Mouse (Mus musculus) embryonic facial prominence, embryonic 10.5 days (tissue): ENCODE measurements around the gene Rnf220. TPM values are rescaled to one million over a fixed set of nuclear protein-coding genes. Genes with fewer than 3 reads are reported as not detected.

Experiments used
- DNase-seq: peaks from one replicate; pipeline ENCODE4 v3.0.0-alpha.2; 2017; ENCODE audit warnings: low spot score
- H3K27ac ChIP-seq: fragments of 300-500 bp; sonication (generic); replicated peaks from 2 replicates; pipeline ENCODE4 v1.5.1; 2016; ENCODE audit warnings: mild to moderate bottlenecking
- H3K27me3 ChIP-seq: fragments of 300-500 bp; sonication (generic); replicated peaks from 2 replicates; pipeline ENCODE4 v1.6.1; 2016; ENCODE audit warnings: low read depth, mild to moderate bottlenecking; ENCODE audit not compliant: poor library complexity, severe bottlenecking
- H3K36me3 ChIP-seq: fragments of 300-500 bp; sonication (generic); replicated peaks from 2 replicates; pipeline ENCODE4 v1.6.1; 2016; ENCODE audit warnings: mild to moderate bottlenecking, moderate library complexity
- H3K4me1 ChIP-seq: fragments of 300-500 bp; sonication (generic); 2 replicates; pipeline ENCODE4 v1.6.1; 2016
- H3K4me3 ChIP-seq: fragments of 300-500 bp; sonication (generic); 2 replicates; pipeline ENCODE4 v1.5.1; 2016; ENCODE audit warnings: mild to moderate bottlenecking, moderate library complexity
- H3K9me3 ChIP-seq: fragments of 300-500 bp; sonication (generic); 2 replicates; pipeline ENCODE4 v1.6.1; 2016; ENCODE audit warnings: mild to moderate bottlenecking
- WGBS: fragments of 180-500 bp; shearing (Covaris S2); methylation state at CpG from one replicate; pipeline ENCODE4 v1.1.7; 2016; 5-methylcytosine and 5-hydroxymethylcytosine counted together
- polyA plus RNA-seq: library from polyadenylated mRNA; unstranded; fragments of >200 nt; fragmentation: Nextera tagmentation; extraction: Ambion mirVana; gene quantifications from 2 replicates; pipeline ENCODE4 v1.2.1, GENCODE M21; 2016

Rnf220 gene
- polyA plus RNA-seq, 1 experiment from 2014 or later: 94.8 TPM

- 65% methylated on average over 16 of the region's 16 CpGs for WGBS
- Histone ChIP-seq H3K4me1 (peaks cover 71% of the 10 kb centered on the region), H3K27ac (no peak overlapping the region; the same call in 1 of the 2 replicates), H3K36me3 (no peaks in the 10 kb centered on the region), H3K27me3 (peaks cover 97% of the 10 kb centered on the region), H3K9me3 (no peaks in the 10 kb centered on the region), H3K4me3 (no peak overlapping the region)
- no peak for DNase-seq
Observed at GRCm38 (mm10) chr4:117314849-117315500, 181.9 kb downstream of the Rnf220 start.

- peaks cover 78% of the 10 kb centered on the region for H3K27me3 ChIP-seq
Observed at GRCm38 (mm10) chr4:117313085-117313424, 183.8 kb downstream of the Rnf220 start.

GRCm38 (mm10) chr4:117312416-117313084, 184.3 kb downstream of the Rnf220 start:
- peak overlapping the region; percentile 0; the same call in 1 of the 2 replicates for H3K27ac ChIP-seq
- H3K27me3 ChIP-seq: peaks cover 76% of the 10 kb centered on the region
- peaks cover 60% of the 10 kb centered on the region for H3K4me1 ChIP-seq

More at GRCm38 (mm10) chr4:117313085-117313424, 183.8 kb downstream of the Rnf220 start:
- Histone ChIP-seq H3K4me1 (peaks cover 63% of the 10 kb centered on the region), H3K9me3 (no peaks in the 10 kb centered on the region), H3K36me3 (no peaks in the 10 kb centered on the region), H3K4me3 (peak overlapping the region; percentile 30), H3K27ac (peak overlapping the region; percentile 0; the same call in 1 of the 2 replicates)
- WGBS: 2% methylated on average over 4 of the region's 4 CpGs
- DNase-seq: peak; percentile 65

GRCm38 (mm10) chr4:117311891-117312290, 185.0 kb downstream of the Rnf220 start:
- Histone ChIP-seq H3K36me3 (no peaks in the 10 kb centered on the region), H3K9me3 (no peaks in the 10 kb centered on the region), H3K4me3 (no peak overlapping the region), H3K27ac (no peak overlapping the region), H3K27me3 (peaks cover 76% of the 10 kb centered on the region), H3K4me1 (peaks cover 60% of the 10 kb centered on the region)
- DNase-seq: no peak
- WGBS: 58% methylated on average over 5 of the region's 5 CpGs

More at GRCm38 (mm10) chr4:117312416-117313084, 184.3 kb downstream of the Rnf220 start:
- peak; percentile 30 for DNase-seq
- H3K9me3 ChIP-seq: no peaks in the 10 kb centered on the region
- WGBS: 3% methylated on average over 26 of the region's 26 CpGs
- H3K36me3 ChIP-seq: no peaks in the 10 kb centered on the region
- peak overlapping the region; percentile 30 for H3K4me3 ChIP-seq

GRCm38 (mm10) chr4:117309427-117309826, 187.4 kb downstream of the Rnf220 start:
- Histone ChIP-seq H3K4me3 (no peak overlapping the region), H3K4me1 (peaks cover 53% of the 10 kb centered on the region), H3K9me3 (no peaks in the 10 kb centered on the region), H3K27me3 (peaks cover 76% of the 10 kb centered on the region), H3K36me3 (no peaks in the 10 kb centered on the region), H3K27ac (no peak overlapping the region)
- DNase-seq: no peak
- WGBS: 94% methylated on average over 1 of the region's 1 CpGs

- Histone ChIP-seq H3K9me3 (no peaks in the 10 kb centered on the region), H3K4me1 (peaks cover 51% of the 10 kb centered on the region), H3K36me3 (no peaks in the 10 kb centered on the region), H3K27ac (no peak overlapping the region), H3K27me3 (peaks cover 76% of the 10 kb centered on the region), H3K4me3 (no peak overlapping the region)
- WGBS: 63% methylated on average over 6 of the region's 6 CpGs
- DNase-seq: no peak
Observed at GRCm38 (mm10) chr4:117307270-117307669, 189.6 kb downstream of the Rnf220 start.

- H3K27me3 ChIP-seq: peaks cover 76% of the 10 kb centered on the region
- no peak for DNase-seq
- no peaks in the 10 kb centered on the region for H3K36me3 ChIP-seq
- 54% methylated on average over 6 of the region's 7 CpGs for WGBS
- peaks cover 47% of the 10 kb centered on the region for H3K4me1 ChIP-seq
- H3K9me3 ChIP-seq: no peaks in the 10 kb centered on the region
- no peak overlapping the region for H3K27ac ChIP-seq
- H3K4me3 ChIP-seq: no peak overlapping the region
Observed at GRCm38 (mm10) chr4:117305461-117305860, 191.4 kb downstream of the Rnf220 start.

GRCm38 (mm10) chr4:117304239-117305025, 192.4 kb downstream of the Rnf220 start:
- 3% methylated on average over 54 of the region's 54 CpGs for WGBS
- Histone ChIP-seq H3K27me3 (peaks cover 84% of the 10 kb centered on the region), H3K4me1 (peaks cover 51% of the 10 kb centered on the region), H3K4me3 (peak overlapping the region; percentile 60), H3K27ac (peak overlapping the region; percentile 36), H3K36me3 (no peaks in the 10 kb centered on the region), H3K9me3 (no peaks in the 10 kb centered on the region)
- DNase-seq: peak; percentile 49

GRCm38 (mm10) chr4:117303581-117304238, 193.1 kb downstream of the Rnf220 start:
- H3K4me1 ChIP-seq: peaks cover 51% of the 10 kb centered on the region
- WGBS: 6% methylated on average over 30 of the region's 30 CpGs
- peak overlapping the region; percentile 36; the same call in 1 of the 2 replicates for H3K27ac ChIP-seq
- H3K36me3 ChIP-seq: no peaks in the 10 kb centered on the region
- peak; percentile 25 for DNase-seq
- peaks cover 91% of the 10 kb centered on the region for H3K27me3 ChIP-seq
- H3K9me3 ChIP-seq: no peaks in the 10 kb centered on the region
- H3K4me3 ChIP-seq: peak overlapping the region; percentile 60

- no peak overlapping the region for H3K27ac ChIP-seq
- H3K9me3 ChIP-seq: no peaks in the 10 kb centered on the region
- H3K4me1 ChIP-seq: peaks cover 48% of the 10 kb centered on the region
- no peak overlapping the region for H3K4me3 ChIP-seq
- peaks cover 96% of the 10 kb centered on the region for H3K27me3 ChIP-seq
- whole genome bisulfite sequencing: 45% methylated on average over 14 of the region's 14 CpGs
- no peaks in the 10 kb centered on the region for H3K36me3 ChIP-seq
- DNase-seq: no peak
Observed at GRCm38 (mm10) chr4:117302027-117302806, 194.6 kb downstream of the Rnf220 start.

- DNase-seq: no peak
- H3K36me3 ChIP-seq: no peaks in the 10 kb centered on the region
- no peak overlapping the region for H3K27ac ChIP-seq
- 79% methylated on average over 10 of the region's 10 CpGs for WGBS
- peaks cover 93% of the 10 kb centered on the region for H3K27me3 ChIP-seq
- no peak overlapping the region for H3K4me3 ChIP-seq
- H3K4me1 ChIP-seq: peaks cover 36% of the 10 kb centered on the region
- H3K9me3 ChIP-seq: no peaks in the 10 kb centered on the region
Observed at GRCm38 (mm10) chr4:117299921-117300320, 196.9 kb downstream of the Rnf220 start.
